16 mouse cellular contexts compared by ENCODE assay signal in the genomic region with DNA sequence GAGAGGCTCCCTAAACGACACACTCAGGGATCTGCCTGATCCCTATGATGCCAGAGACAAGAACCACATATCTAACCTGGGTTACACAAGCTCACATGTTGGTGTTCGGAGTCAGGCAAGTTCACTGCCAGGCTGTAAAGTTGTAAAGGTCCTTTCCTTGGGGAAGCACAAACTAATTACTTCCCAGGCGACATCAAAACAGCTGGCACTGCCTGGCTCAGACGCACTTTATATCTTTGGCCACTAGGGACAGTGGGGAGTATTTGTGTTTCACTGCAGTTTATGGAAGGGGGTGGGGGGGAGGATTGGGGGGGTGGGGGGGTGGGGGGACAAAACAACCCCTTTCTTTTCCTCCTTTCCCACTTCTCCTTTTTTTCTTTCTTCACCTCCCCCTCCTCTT. TPM values are rescaled to one million over a fixed set of nuclear protein-coding genes. Genes with fewer than 3 reads are reported as not detected.
DNase-seq lines count a peak whose midpoint lies in the region; ATAC-seq and TF ChIP-seq lines count a peak whose summit lies in the region.
"Had no signal": no experiment of that assay in that cellular context is flagged by ENCODE, and none has a peak within 500 bp of the region (broad histone marks: within the 10 kb centered on the region; RNA-seq: fewer than 3 reads in every experiment).

No protein-coding gene starts in this region.

- no peak overlapping the region for H3K4me3 ChIP-seq in heart, postnatal 0 days (ENCODE audit: low read depth, low read length)
- no peak overlapping the region for H3K4me3 ChIP-seq in lung, adult 2 months (replicated peaks; ENCODE audit: extremely low read depth, low read depth, low read length)
- H3K4me3 ChIP-seq in heart, embryonic 12.5 days: no peak overlapping the region
- H3K4me3 ChIP-seq: myocyte had no signal

- no peak for TF ChIP-seq EP300 in heart, postnatal 0 days (IDR thresholded peaks at IDR 0.05; ENCODE audit: low read depth)

- H3K4me2 ChIP-seq in heart, postnatal 0 days (ENCODE audit: low read depth, low read length): no peak overlapping the region
- no peak overlapping the region for H3K4me2 ChIP-seq in heart, embryonic 12.5 days
- H3K4me2 ChIP-seq: heart, embryonic 11.5 days had no signal

- DNase-seq in heart, postnatal 0 days (ENCODE audit: low spot score): no peak
- DNase-seq in heart, adult 8-10 months (ENCODE audit: low spot score): no peak
- no peak for DNase-seq in lung, adult 2 months
- no peak for DNase-seq in lung, adult 18-20 months
- peak; percentile 46 for DNase-seq in NIH3T3 (ENCODE audit: low read depth)
- DNase-seq in forelimb bud, embryonic 11.5 days (ENCODE audit: low read depth, low spot score): peak; percentile 30
- no peak for DNase-seq in left cerebral cortex, postnatal 10 days (ENCODE audit: extremely low spot score in 1 of 2, low spot score in 2 of 2)
- DNase-seq: adrenal gland, postnatal 25 days; cerebellum, postnatal 36 days; right cerebral cortex, postnatal 25 days had no signal

- H3K9me3 ChIP-seq in heart, postnatal 0 days (replicated peaks; ENCODE audit: control insufficient read depth, low read length): no peaks in the 10 kb centered on the region
- H3K9me3 ChIP-seq in heart, embryonic 12.5 days (replicated peaks): no peaks in the 10 kb centered on the region
- H3K9me3 ChIP-seq: G1E had no signal

- ATAC-seq in heart, postnatal 0 days (ENCODE audit: insufficient read depth, low read depth): no peak
- no peak for ATAC-seq in heart, embryonic 12.5 days (ENCODE audit: insufficient number of reproducible peaks, low FRiP score)
- ATAC-seq: forebrain, embryonic 16.5 days; inflammation-experienced regulatory T-cells, adult 6 months had no signal

- intact Hi-C loops in left cerebral cortex, postnatal 10 days (cut with DNase I): no loop called here

- H3K27me3 ChIP-seq in heart, postnatal 0 days (ENCODE audit: control insufficient read depth, insufficient read depth, low read length): no peaks in the 10 kb centered on the region
- H3K27me3 ChIP-seq in heart, embryonic 12.5 days (replicated peaks): no peaks in the 10 kb centered on the region

- WGBS in heart, postnatal 0 days: 59% methylated on average over 4 of the region's 4 CpGs
- 56% methylated on average over 4 of the region's 4 CpGs for WGBS in lung, adult 2 months
- WGBS in heart, embryonic 12.5 days: 52% methylated on average over 4 of the region's 4 CpGs

- H3K27ac ChIP-seq in heart, postnatal 0 days (ENCODE audit: low read depth): no peak overlapping the region
- no peak overlapping the region for H3K27ac ChIP-seq in heart, embryonic 12.5 days (ENCODE audit: poor library complexity, severe bottlenecking)

- no peak overlapping the region for H3K9ac ChIP-seq in heart, postnatal 0 days (replicated peaks; ENCODE audit: low read depth, low read length)
- H3K9ac ChIP-seq in heart, embryonic 12.5 days: no peak overlapping the region

- no peak for TF ChIP-seq POLR2A in lung, adult 2 months (IDR thresholded peaks at IDR 0.05; ENCODE audit: borderline replicate concordance, extremely low read depth, low read depth, low read length)

- H3K4me1 ChIP-seq in heart, postnatal 0 days (ENCODE audit: control insufficient read depth, insufficient read depth): no peaks in the 10 kb centered on the region; the same call in 1 of the 2 replicates
- no peaks in the 10 kb centered on the region; the same call in none of the 2 replicates for H3K4me1 ChIP-seq in lung, adult 2 months (ENCODE audit: control insufficient read depth, insufficient read depth, low read length)
- peaks cover 15% of the 10 kb centered on the region for H3K4me1 ChIP-seq in heart, embryonic 12.5 days (replicated peaks)

- peak; percentile 59 for TF ChIP-seq CTCF in heart, postnatal 0 days (IDR thresholded peaks at IDR 0.05; ENCODE audit: low read depth)
- TF ChIP-seq CTCF in lung, adult 2 months (IDR thresholded peaks at IDR 0.05; ENCODE audit: insufficient read depth, low read length): peak; percentile 23; the same call in 1 of the 2 replicates

- H3K36me3 ChIP-seq in heart, postnatal 0 days (replicated peaks; ENCODE audit: control insufficient read depth, insufficient read depth, low read length): no peaks in the 10 kb centered on the region
- H3K36me3 ChIP-seq in heart, embryonic 12.5 days: no peaks in the 10 kb centered on the region
- H3K36me3 ChIP-seq: G1E had no signal

RNA-seq across cellular contexts. Expression of a gene that starts 54.6 kb away (rescaled TPM):
- 6.5 and 9.0 TPM in 2 replicates for total RNA-seq in heart, postnatal 0 days (2014; rRNA removed; ENCODE audit: low replicate concordance)
- 10.6 and 12.9 TPM in 2 replicates for polyA plus RNA-seq in heart, postnatal 0 days (2015; fragmentation: Nextera tagmentation; extraction: Ambion mirVana)
- total RNA-seq in heart, adult 8-10 months (2022): 1 to 10 TPM; 4.6 to 7.3 (median 5.6) TPM
- polyA plus RNA-seq in lung, adult 2 months (2012; rRNA removed): 0.26 and 0.89 TPM in 2 replicates
- 1 to 10 TPM; 1.1 to 1.2 TPM for total RNA-seq in left cerebral cortex, postnatal 10 days (2021)
- polyA plus RNA-seq in heart, embryonic 12.5 days (2016; fragmentation: Nextera tagmentation; extraction: Ambion mirVana): 50.5 and 52.7 TPM in 2 replicates
- total RNA-seq: G1E had no signal

RNA-seq across cellular contexts. Expression of a gene that starts 58.4 kb away (rescaled TPM):
- total RNA-seq in heart, postnatal 0 days (2014; rRNA removed; ENCODE audit: low replicate concordance): 75.5 and 77.6 TPM in 2 replicates
- 71.1 and 129 TPM in 2 replicates for polyA plus RNA-seq in heart, postnatal 0 days (2015; fragmentation: Nextera tagmentation; extraction: Ambion mirVana)
- total RNA-seq in heart, adult 8-10 months (2022): 100 to 1,000 TPM; 285 to 511 (median 332) TPM
- 18.0 and 36.6 TPM in 2 replicates for polyA plus RNA-seq in lung, adult 2 months (2012; rRNA removed)
- total RNA-seq in left cerebral cortex, postnatal 10 days (2021): 10 to 100 TPM in 1 of 2 experiments, 1 to 10 TPM in 1; 4.3 to 10.8 TPM
- 20.4 and 22.5 TPM in 2 replicates for polyA plus RNA-seq in heart, embryonic 12.5 days (2016; fragmentation: Nextera tagmentation; extraction: Ambion mirVana)
- polyA plus RNA-seq: G1E; inflammation-experienced regulatory T-cells, adult 6 months had no signal

Comparison
In these comparisons a context has a peak if more than half of its experiments do, and no peak if none do; other contexts are left out.
1. DNase-seq: peak in NIH3T3 (single experiment) and forelimb bud, embryonic 11.5 days (single experiment); none in heart, postnatal 0 days (single experiment), heart, adult 8-10 months (single experiment), lung, adult 2 months (single experiment), lung, adult 18-20 months (0 of 2) and left cerebral cortex, postnatal 10 days (0 of 2).